9 mouse cellular contexts compared by ENCODE assay signal in the genomic region with DNA sequence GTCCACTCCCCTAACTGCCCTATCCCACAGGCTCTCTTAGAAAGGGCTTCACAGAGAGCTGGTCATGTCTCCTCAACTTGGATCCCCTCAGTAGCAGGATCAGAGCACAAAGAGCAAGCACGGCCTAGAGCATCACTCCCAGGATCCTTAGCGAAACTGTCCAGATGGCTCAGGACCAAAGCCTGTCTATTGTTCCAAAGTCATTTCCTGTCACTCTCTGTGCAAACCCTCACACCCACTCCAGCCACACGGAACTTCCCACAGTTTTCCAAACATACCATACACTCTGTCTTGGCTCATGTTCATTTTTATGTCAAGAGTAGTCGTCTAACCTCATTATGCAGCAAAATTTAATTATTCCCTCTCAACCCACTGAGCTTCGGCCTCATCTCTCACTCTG. TPM values are rescaled to one million over a fixed set of nuclear protein-coding genes. Genes with fewer than 3 reads are reported as not detected.
DNase-seq lines count a peak whose midpoint lies in the region; ATAC-seq and TF ChIP-seq lines count a peak whose summit lies in the region.
"Had no signal": no experiment of that assay in that cellular context is flagged by ENCODE, and none has a peak within 500 bp of the region (broad histone marks: within the 10 kb centered on the region; RNA-seq: fewer than 3 reads in every experiment).

No protein-coding gene starts in this region.

- H3K4me1 ChIP-seq in stomach, embryonic 14.5 days (ENCODE audit: control insufficient read depth, insufficient read depth, low read length): peaks cover 13% of the 10 kb centered on the region; the same call in 1 of the 2 replicates
- H3K4me1 ChIP-seq in stomach, postnatal 0 days (replicated peaks; ENCODE audit: control insufficient read depth, insufficient read depth): no peaks in the 10 kb centered on the region
- peaks cover 21 to 66% of the 10 kb centered on the region in 2 experiments for H3K4me1 ChIP-seq in heart, embryonic 14.5 days (ENCODE audit: control insufficient read depth in 2 of 2, insufficient read depth in 2 of 2, low read length in 2 of 2)
- H3K4me1 ChIP-seq in midbrain, embryonic 10.5 days: no peaks in the 10 kb centered on the region

- no peak for TF ChIP-seq CTCF in stomach, postnatal 0 days (IDR thresholded peaks at IDR 0.05; ENCODE audit: low read depth)

- no peak for TF ChIP-seq EP300 in stomach, postnatal 0 days (optimal IDR thresholded peaks at IDR 0.05)

- H3K36me3 ChIP-seq in stomach, embryonic 14.5 days (ENCODE audit: control insufficient read depth, insufficient read depth, low read length): no peaks in the 10 kb centered on the region
- no peaks in the 10 kb centered on the region for H3K36me3 ChIP-seq in stomach, postnatal 0 days (ENCODE audit: control insufficient read depth, insufficient read depth, low read length)
- no peaks in the 10 kb centered on the region for H3K36me3 ChIP-seq in heart, embryonic 14.5 days (ENCODE audit: control insufficient read depth, insufficient read depth, low read length)
- no peaks in the 10 kb centered on the region for H3K36me3 ChIP-seq in midbrain, embryonic 10.5 days
- H3K36me3 ChIP-seq: limb, embryonic 12.5 days had no signal

- no peak for DNase-seq in stomach, postnatal 0 days (ENCODE audit: low spot score)
- peak; percentile 55 to 65 for DNase-seq in kidney, postnatal 25 days
- DNase-seq in midbrain, embryonic 10.5 days (ENCODE audit: low spot score): no peak
- DNase-seq in spleen, postnatal 36 days (ENCODE audit: low spot score in 2 of 2): no peak
- DNase-seq in adipocyte (ENCODE audit: low spot score): no peak

- H3K9ac ChIP-seq in stomach, embryonic 14.5 days (replicated peaks; ENCODE audit: low read depth, low read length): no peak overlapping the region
- H3K9ac ChIP-seq in stomach, postnatal 0 days (ENCODE audit: low read length): no peak overlapping the region
- no peak overlapping the region for H3K9ac ChIP-seq in heart, embryonic 14.5 days (ENCODE audit: low read length)
- H3K9ac ChIP-seq: limb, embryonic 12.5 days had no signal

- H3K9me3 ChIP-seq in stomach, embryonic 14.5 days (ENCODE audit: control insufficient read depth, low read depth, low read length): no peaks in the 10 kb centered on the region
- H3K9me3 ChIP-seq in stomach, postnatal 0 days (ENCODE audit: control insufficient read depth, low read length): no peaks in the 10 kb centered on the region
- no peaks in the 10 kb centered on the region for H3K9me3 ChIP-seq in heart, embryonic 14.5 days (ENCODE audit: control insufficient read depth, low read length)
- H3K9me3 ChIP-seq in midbrain, embryonic 10.5 days (replicated peaks): no peaks in the 10 kb centered on the region
- H3K9me3 ChIP-seq: limb, embryonic 12.5 days had no signal

- no peak overlapping the region for H3K4me2 ChIP-seq in stomach, embryonic 14.5 days (replicated peaks; ENCODE audit: low read depth, low read length)
- H3K4me2 ChIP-seq in stomach, postnatal 0 days (replicated peaks; ENCODE audit: low read depth): no peak overlapping the region
- no peak overlapping the region for H3K4me2 ChIP-seq in heart, embryonic 14.5 days (ENCODE audit: low read length)
- H3K4me2 ChIP-seq: limb, embryonic 12.5 days had no signal

- H3K27me3 ChIP-seq in stomach, embryonic 14.5 days (ENCODE audit: control insufficient read depth, insufficient read depth, low read length): no peaks in the 10 kb centered on the region
- no peaks in the 10 kb centered on the region for H3K27me3 ChIP-seq in stomach, postnatal 0 days (ENCODE audit: control insufficient read depth, insufficient read depth, low read length)
- no peaks in the 10 kb centered on the region for H3K27me3 ChIP-seq in heart, embryonic 14.5 days (ENCODE audit: control insufficient read depth, insufficient read depth, low read length)
- H3K27me3 ChIP-seq in midbrain, embryonic 10.5 days (ENCODE audit: low read depth, poor library complexity, severe bottlenecking): no peaks in the 10 kb centered on the region
- H3K27me3 ChIP-seq: limb, embryonic 12.5 days had no signal

- no peak overlapping the region for H3K4me3 ChIP-seq in stomach, embryonic 14.5 days (ENCODE audit: low read depth, low read length)
- no peak overlapping the region for H3K4me3 ChIP-seq in stomach, postnatal 0 days (ENCODE audit: low read depth, low read length)
- no peak overlapping the region for H3K4me3 ChIP-seq in heart, embryonic 14.5 days (ENCODE audit: control insufficient read depth in 1 of 2, insufficient read depth in 1 of 2, low read depth in 1 of 2, low read length in 2 of 2)
- no peak overlapping the region for H3K4me3 ChIP-seq in midbrain, embryonic 10.5 days
- H3K4me3 ChIP-seq: erythroblast, embryonic 14.5 days; limb, embryonic 12.5 days had no signal

- no peak; the same call in 1 of the 2 replicates for ATAC-seq in stomach, embryonic 14.5 days (ENCODE audit: insufficient number of reproducible peaks, insufficient read depth, low FRiP score, low read depth)
- ATAC-seq in stomach, postnatal 0 days (ENCODE audit: low FRiP score, low TSS enrichment): no peak
- peak; percentile 65; the same call in 1 of the 2 replicates for ATAC-seq in heart, embryonic 14.5 days (ENCODE audit: insufficient number of reproducible peaks, insufficient read depth, low FRiP score, low read depth)

- H3K27ac ChIP-seq in stomach, embryonic 14.5 days (ENCODE audit: low read length): peak overlapping the region; percentile 63; the same call in 1 of the 2 replicates
- H3K27ac ChIP-seq in stomach, postnatal 0 days (replicated peaks): no peak overlapping the region
- H3K27ac ChIP-seq in heart, embryonic 14.5 days (replicated peaks in 1 of 2; ENCODE audit: control insufficient read depth in 1 of 2, insufficient read depth in 1 of 2, low read depth in 2 of 2, low read length in 2 of 2): peak overlapping the region; percentile 57 to 79; a peak in 3 of 4 replicates
- no peak overlapping the region for H3K27ac ChIP-seq in midbrain, embryonic 10.5 days (replicated peaks)
- H3K27ac ChIP-seq: limb, embryonic 12.5 days had no signal

- 30% methylated on average over 5 of the region's 5 CpGs for WGBS in stomach, embryonic 14.5 days
- WGBS in stomach, postnatal 0 days: 43% methylated on average over 5 of the region's 5 CpGs
- WGBS in heart, embryonic 14.5 days: 42% methylated on average over 5 of the region's 5 CpGs
- WGBS in midbrain, embryonic 10.5 days: 79% methylated on average over 5 of the region's 5 CpGs

RNA-seq across cellular contexts. Expression of gene Rbms1, which starts 40.6 kb away (rescaled TPM):
- 138 and 146 TPM in 2 replicates for polyA plus RNA-seq in stomach, embryonic 14.5 days (2014; fragmentation: Nextera tagmentation; extraction: Ambion mirVana)
- 81.1 and 83.9 TPM in 2 replicates for polyA plus RNA-seq in stomach, postnatal 0 days (2015; fragmentation: Nextera tagmentation; extraction: Ambion mirVana)
- polyA plus RNA-seq in heart, embryonic 14.5 days (2014; fragmentation: Nextera tagmentation; extraction: Ambion mirVana): 79.7 and 84.8 TPM in 2 replicates
- polyA plus RNA-seq in midbrain, embryonic 10.5 days (2016; fragmentation: Nextera tagmentation; extraction: Ambion mirVana): 49.3 and 53.2 TPM in 2 replicates

Comparison
In these comparisons a context has a peak if more than half of its experiments do, and no peak if none do; other contexts are left out.
1. H3K27ac ChIP-seq: peak in stomach, embryonic 14.5 days (single experiment) and heart, embryonic 14.5 days (2 of 2); none in stomach, postnatal 0 days (single experiment) and midbrain, embryonic 10.5 days (single experiment).
2. DNase-seq: peak in kidney, postnatal 25 days (2 of 2); none in stomach, postnatal 0 days (single experiment), midbrain, embryonic 10.5 days (single experiment), spleen, postnatal 36 days (0 of 2) and adipocyte (single experiment).